Mouse (Mus musculus): ENCODE data around the gene Gtf2ird1. TPM values are rescaled to one million over a fixed set of nuclear protein-coding genes. Genes with fewer than 3 reads are reported as not detected.
"Not testable (repeated sequence)": the region's sequence is repeated elsewhere in the genome, so short reads cannot be mapped to it uniquely, and the experiment has no call there.

Gene Gtf2ird1
- total RNA-seq, 4 experiments from 2014 or later, result 13.1 to 15.3 (median 14.8) TPM

- DNase-seq (ENCODE audit: low spot score in 2 of 2), result no peak
These were observed 109.5 kb downstream of the Gtf2ird1 start for GRCm38 (mm10) chr5:134347066-134347465.

GRCm38 (mm10) chr5:134345449-134345848 lies 111.1 kb downstream of the Gtf2ird1 start:
- no peak for DNase-seq (ENCODE audit: low spot score in 2 of 2)

GRCm38 (mm10) chr5:134344076-134344475 lies 112.4 kb downstream of the Gtf2ird1 start:
- DNase-seq (ENCODE audit: low spot score in 2 of 2), result no peak

GRCm38 (mm10) chr5:134343530-134343929 lies 113.0 kb downstream of the Gtf2ird1 start:
- not testable (repeated sequence) for DNase-seq (ENCODE audit: low spot score in 2 of 2)

- no peak for DNase-seq (ENCODE audit: low spot score in 2 of 2)
These were observed 113.9 kb downstream of the Gtf2ird1 start for GRCm38 (mm10) chr5:134342503-134343205.

- no peak for DNase-seq (ENCODE audit: low spot score in 2 of 2)
These were observed 114.8 kb downstream of the Gtf2ird1 start for GRCm38 (mm10) chr5:134341721-134342120.

- no peak for DNase-seq (ENCODE audit: low spot score in 2 of 2)
These were observed 115.2 kb downstream of the Gtf2ird1 start for GRCm38 (mm10) chr5:134341321-134341720.

- no peak for DNase-seq (ENCODE audit: low spot score in 2 of 2)
These were observed 116.4 kb downstream of the Gtf2ird1 start for GRCm38 (mm10) chr5:134340101-134340522.

GRCm38 (mm10) chr5:134337012-134337411 lies 119.5 kb downstream of the Gtf2ird1 start:
- not testable (repeated sequence) for DNase-seq (ENCODE audit: low spot score in 2 of 2)

- DNase-seq (ENCODE audit: low spot score in 2 of 2), result no peak
These were observed 123.8 kb downstream of the Gtf2ird1 start for GRCm38 (mm10) chr5:134332743-134333142.

GRCm38 (mm10) chr5:134330082-134330481 lies 126.4 kb downstream of the Gtf2ird1 start:
- no peak for DNase-seq (ENCODE audit: low spot score in 2 of 2)

GRCm38 (mm10) chr5:134329311-134329710 lies 127.2 kb downstream of the Gtf2ird1 start:
- no peak for DNase-seq (ENCODE audit: low spot score in 2 of 2)

GRCm38 (mm10) chr5:134328482-134329001 lies 128.0 kb downstream of the Gtf2ird1 start:
- no peak for DNase-seq (ENCODE audit: low spot score in 2 of 2)

GRCm38 (mm10) chr5:134325856-134326566 lies 130.5 kb downstream of the Gtf2ird1 start:
- DNase-seq (ENCODE audit: low spot score in 2 of 2), result no peak

- no peak for DNase-seq (ENCODE audit: low spot score in 2 of 2)
These were observed 132.6 kb downstream of the Gtf2ird1 start for GRCm38 (mm10) chr5:134323869-134324268.

- no peak for DNase-seq (ENCODE audit: low spot score in 2 of 2)
These were observed 133.2 kb downstream of the Gtf2ird1 start for GRCm38 (mm10) chr5:134323311-134323710.

GRCm38 (mm10) chr5:134322355-134322754 lies 134.2 kb downstream of the Gtf2ird1 start:
- DNase-seq (ENCODE audit: low spot score in 2 of 2), result no peak

- no peak for DNase-seq (ENCODE audit: low spot score in 2 of 2)
These were observed 134.8 kb downstream of the Gtf2ird1 start for GRCm38 (mm10) chr5:134321699-134322098.

- no peak for DNase-seq (ENCODE audit: low spot score in 2 of 2)
These were observed 137.6 kb downstream of the Gtf2ird1 start for GRCm38 (mm10) chr5:134318903-134319302.

GRCm38 (mm10) chr5:134316721-134317120 lies 139.8 kb downstream of the Gtf2ird1 start:
- no peak for DNase-seq (ENCODE audit: low spot score in 2 of 2)

- peak in 1 of 2 experiments; percentile 37 for DNase-seq (ENCODE audit: low spot score in 2 of 2)
These were observed 140.7 kb downstream of the Gtf2ird1 start for GRCm38 (mm10) chr5:134315623-134316350.
